Mouse (Mus musculus): Measurements from ENCODE around the gene Rbm20. TPM values are rescaled to one million over a fixed set of nuclear protein-coding genes. Genes with fewer than 3 reads are reported as not detected.

Gene Rbm20
- polyA plus RNA-seq, 1 experiment from 2014 or later, result 2.7 TPM

DNA sequence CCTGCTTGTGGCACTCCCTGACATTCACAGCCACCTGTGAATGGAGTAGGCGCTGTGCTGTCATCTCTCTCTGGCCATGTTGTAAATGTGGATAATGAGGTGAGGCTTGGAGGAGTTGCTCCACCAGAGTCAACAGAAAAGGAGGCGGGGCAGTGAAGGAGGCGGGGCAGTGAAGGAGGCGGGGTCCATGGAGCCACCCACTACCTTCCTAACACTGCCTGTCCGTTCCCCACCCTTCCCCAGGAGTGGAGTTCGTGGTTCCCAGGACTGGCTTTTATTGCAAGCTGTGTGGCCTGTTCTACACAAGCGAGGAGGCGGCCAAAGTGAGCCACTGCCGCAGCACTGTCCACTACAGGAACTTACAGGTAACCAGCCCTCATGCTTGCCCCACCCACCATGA, 182.0 kb downstream of the Rbm20 start:
- 12% methylated on average over 9 of the region's 9 CpGs for WGBS
- no peak overlapping the region for H3K4me2 ChIP-seq (ENCODE audit: low read depth, severe bottlenecking)
- H3K36me3 ChIP-seq (ENCODE audit: control insufficient read depth, insufficient read depth, low read length), result no peaks in the 10 kb centered on the region
- no peaks in the 10 kb centered on the region for H3K9me3 ChIP-seq (ENCODE audit: control insufficient read depth, low read length)
- H3K27ac ChIP-seq (replicated peaks; ENCODE audit: low read depth, low read length), result no peak overlapping the region
- H3K9ac ChIP-seq (ENCODE audit: low read length), result no peak overlapping the region
- no peak overlapping the region for H3K4me3 ChIP-seq (ENCODE audit: low read depth, low read length)
- no peaks in the 10 kb centered on the region for H3K27me3 ChIP-seq (ENCODE audit: control insufficient read depth, insufficient read depth, low read length)
- H3K4me1 ChIP-seq (ENCODE audit: control insufficient read depth, insufficient read depth, low read length), result peaks cover 2% of the 10 kb centered on the region; the same call in 1 of the 2 replicates
- peak; percentile 61 for DNase-seq (ENCODE audit: low spot score)
- peak; percentile 19; the same call in 1 of the 2 replicates for ATAC-seq (ENCODE audit: insufficient number of reproducible peaks, low FRiP score, low TSS enrichment, low read depth)

DNA sequence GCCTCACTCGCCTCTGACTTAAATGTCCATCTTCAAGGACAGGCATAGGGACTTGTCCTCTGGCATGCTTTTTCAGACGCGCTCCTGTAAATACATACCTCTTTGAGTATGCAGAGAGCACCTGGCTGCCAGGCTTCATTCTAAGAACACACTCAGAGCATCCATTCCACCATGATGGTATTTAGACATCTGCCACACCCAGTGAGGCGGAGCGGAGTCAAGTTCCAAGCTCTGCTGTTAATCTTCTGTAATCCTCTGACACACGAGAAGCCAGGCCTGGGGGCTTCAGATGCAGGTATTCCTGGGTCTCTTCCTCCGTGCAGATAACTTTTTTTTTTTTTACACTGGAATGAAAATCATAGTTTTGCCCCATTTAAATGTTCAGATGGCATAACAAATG, 182.5 kb downstream of the Rbm20 start:
- H3K36me3 ChIP-seq (ENCODE audit: control insufficient read depth, insufficient read depth, low read length), result no peaks in the 10 kb centered on the region

DNA sequence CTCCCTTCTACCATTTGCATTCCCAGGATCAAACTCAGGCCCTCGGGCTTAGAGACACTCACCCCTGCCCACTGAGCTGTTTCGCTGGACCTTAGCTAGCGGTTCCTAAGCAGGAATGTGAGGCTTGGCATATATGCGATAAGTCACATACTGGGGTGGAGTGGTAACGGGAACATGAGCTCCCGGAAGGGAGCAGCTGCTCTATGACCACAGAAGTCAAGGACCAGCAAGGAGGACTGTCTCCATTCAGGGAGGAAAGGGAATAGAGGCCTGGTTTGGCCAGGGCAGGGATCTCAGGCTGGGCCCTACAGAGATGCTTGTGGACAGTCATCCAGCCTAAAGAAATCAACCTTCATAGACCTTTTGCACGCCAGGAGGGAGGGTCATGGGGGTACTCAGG, 184.2 kb downstream of the Rbm20 start:
- Histone ChIP-seq H3K9me3 (ENCODE audit: control insufficient read depth, low read length) (no peaks in the 10 kb centered on the region), H3K9ac (ENCODE audit: low read length) (no peak overlapping the region), H3K4me2 (ENCODE audit: low read depth, severe bottlenecking) (no peak overlapping the region), H3K4me1 (ENCODE audit: control insufficient read depth, insufficient read depth, low read length) (peaks cover 2% of the 10 kb centered on the region; the same call in 1 of the 2 replicates), H3K4me3 (ENCODE audit: low read depth, low read length) (no peak overlapping the region), H3K36me3 (ENCODE audit: control insufficient read depth, insufficient read depth, low read length) (no peaks in the 10 kb centered on the region), H3K27ac (replicated peaks; ENCODE audit: low read depth, low read length) (no peak overlapping the region), H3K27me3 (ENCODE audit: control insufficient read depth, insufficient read depth, low read length) (no peaks in the 10 kb centered on the region)
- DNase-seq (ENCODE audit: low spot score), result no peak
- no peak for ATAC-seq (ENCODE audit: insufficient number of reproducible peaks, low FRiP score, low TSS enrichment, low read depth)
- WGBS, result 87% methylated on average over 7 of the region's 7 CpGs

More for the DNA sequence above, 182.5 kb downstream of the Rbm20 start:
- Histone ChIP-seq H3K4me2 (ENCODE audit: low read depth, severe bottlenecking) (no peak overlapping the region), H3K4me1 (ENCODE audit: control insufficient read depth, insufficient read depth, low read length) (peaks cover 2% of the 10 kb centered on the region; the same call in 1 of the 2 replicates), H3K4me3 (ENCODE audit: low read depth, low read length) (no peak overlapping the region), H3K9ac (ENCODE audit: low read length) (no peak overlapping the region), H3K27ac (replicated peaks; ENCODE audit: low read depth, low read length) (no peak overlapping the region), H3K9me3 (ENCODE audit: control insufficient read depth, low read length) (no peaks in the 10 kb centered on the region), H3K27me3 (ENCODE audit: control insufficient read depth, insufficient read depth, low read length) (no peaks in the 10 kb centered on the region)
- ATAC-seq (ENCODE audit: insufficient number of reproducible peaks, low FRiP score, low TSS enrichment, low read depth) (no peak), DNase-seq (ENCODE audit: low spot score) (no peak)
- 44% methylated on average over 7 of the region's 7 CpGs for WGBS

DNA sequence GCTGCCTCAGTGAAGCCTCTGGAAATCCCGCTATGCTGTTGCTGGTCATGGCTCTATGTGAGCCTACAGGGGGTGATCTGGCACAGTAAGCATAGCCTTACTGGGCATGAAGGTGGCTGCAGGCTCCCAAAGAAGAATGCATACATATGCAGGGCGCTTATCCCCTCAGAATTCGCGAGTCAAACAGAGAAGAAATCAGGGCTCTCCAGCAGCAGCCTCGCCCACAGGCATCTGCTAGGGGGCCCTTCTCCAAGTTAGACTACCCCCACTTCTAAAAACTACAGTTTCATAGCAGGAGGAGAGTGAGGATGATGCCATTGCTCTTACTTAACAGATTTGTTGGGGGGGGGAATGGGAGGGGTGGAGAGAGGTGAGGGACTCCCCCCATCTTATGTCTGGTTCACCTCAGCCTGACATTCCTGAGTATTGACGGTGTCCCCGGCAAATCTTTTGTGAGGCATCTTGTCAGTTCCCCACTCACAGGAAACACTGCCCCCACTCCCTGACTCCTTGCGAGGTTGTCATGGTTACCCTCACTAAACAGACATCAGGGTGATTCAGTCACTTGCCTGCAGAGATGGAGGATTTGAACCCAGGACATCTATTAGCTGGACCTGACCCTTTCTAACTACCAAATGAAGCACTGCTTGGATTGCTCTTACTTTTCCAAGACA, 185.6 kb downstream of the Rbm20 start:
- ATAC-seq (ENCODE audit: insufficient number of reproducible peaks, low FRiP score, low TSS enrichment, low read depth) (no peak), DNase-seq (ENCODE audit: low spot score) (no peak)
- no peaks in the 10 kb centered on the region for H3K27me3 ChIP-seq (ENCODE audit: control insufficient read depth, insufficient read depth, low read length)
- 79% methylated on average over 8 of the region's 8 CpGs for whole genome bisulfite sequencing
- no peaks in the 10 kb centered on the region for H3K36me3 ChIP-seq (ENCODE audit: control insufficient read depth, insufficient read depth, low read length)
- peaks cover 2% of the 10 kb centered on the region; the same call in 1 of the 2 replicates for H3K4me1 ChIP-seq (ENCODE audit: control insufficient read depth, insufficient read depth, low read length)
- H3K9me3 ChIP-seq (ENCODE audit: control insufficient read depth, low read length), result no peaks in the 10 kb centered on the region
- H3K27ac ChIP-seq (replicated peaks; ENCODE audit: low read depth, low read length), result no peak overlapping the region
- H3K9ac ChIP-seq (ENCODE audit: low read length), result no peak overlapping the region
- no peak overlapping the region for H3K4me2 ChIP-seq (ENCODE audit: low read depth, severe bottlenecking)
- no peak overlapping the region for H3K4me3 ChIP-seq (ENCODE audit: low read depth, low read length)

DNA sequence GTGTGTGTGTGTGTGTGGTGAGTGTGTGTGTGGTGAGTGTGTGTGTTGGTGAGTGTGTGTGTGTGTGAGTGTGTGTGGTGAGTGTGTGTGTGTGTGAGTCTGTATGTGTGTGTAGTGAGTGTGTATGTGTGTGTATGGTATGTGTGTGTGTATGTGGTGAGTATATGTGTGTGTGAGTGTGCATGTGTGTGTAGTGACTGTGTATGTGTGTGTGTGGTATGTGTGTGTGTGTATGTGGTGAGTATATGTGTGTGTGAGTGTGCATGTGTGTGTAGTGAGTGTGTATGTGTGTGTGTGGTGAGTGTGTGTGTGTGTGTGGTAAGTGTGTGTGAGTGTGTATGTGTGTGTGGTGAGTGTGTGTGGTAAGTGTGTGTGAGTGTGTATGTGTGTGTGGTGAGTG, 190.1 kb downstream of the Rbm20 start:
- Histone ChIP-seq H3K36me3 (ENCODE audit: control insufficient read depth, insufficient read depth, low read length) (no peaks in the 10 kb centered on the region), H3K4me3 (ENCODE audit: low read depth, low read length) (no peak overlapping the region), H3K9ac (ENCODE audit: low read length) (no peak overlapping the region), H3K9me3 (ENCODE audit: control insufficient read depth, low read length) (no peaks in the 10 kb centered on the region), H3K27ac (replicated peaks; ENCODE audit: low read depth, low read length) (no peak overlapping the region), H3K4me2 (ENCODE audit: low read depth, severe bottlenecking) (no peak overlapping the region), H3K4me1 (ENCODE audit: control insufficient read depth, insufficient read depth, low read length) (no peaks in the 10 kb centered on the region), H3K27me3 (ENCODE audit: control insufficient read depth, insufficient read depth, low read length) (no peaks in the 10 kb centered on the region)
- ATAC-seq (ENCODE audit: insufficient number of reproducible peaks, low FRiP score, low TSS enrichment, low read depth) (no peak), DNase-seq (ENCODE audit: low spot score) (no peak)

DNA sequence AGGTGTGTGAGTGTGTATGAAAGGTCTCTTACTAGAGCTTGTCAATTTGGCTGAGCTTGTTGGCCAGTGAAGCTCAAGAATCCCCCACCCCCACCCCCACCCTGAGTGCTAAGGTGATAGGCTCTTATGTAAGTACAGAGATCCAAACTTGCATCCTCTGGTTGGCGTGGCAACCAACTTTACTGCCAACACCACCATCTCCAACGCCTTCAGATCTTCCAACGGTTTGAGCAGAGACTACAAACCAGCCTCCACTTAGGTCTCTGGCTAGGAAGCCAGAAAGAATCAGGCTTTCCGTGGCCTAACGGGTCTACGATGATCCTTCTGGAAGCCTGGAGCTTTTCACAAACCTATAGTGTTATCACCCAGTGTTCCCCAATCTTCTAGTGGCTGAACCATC, 191.0 kb downstream of the Rbm20 start:
- WGBS, result 79% methylated on average over 6 of the region's 6 CpGs
- no peak overlapping the region for H3K9ac ChIP-seq (ENCODE audit: low read length)
- H3K27ac ChIP-seq (replicated peaks; ENCODE audit: low read depth, low read length), result no peak overlapping the region
- DNase-seq (ENCODE audit: low spot score) (no peak), ATAC-seq (ENCODE audit: insufficient number of reproducible peaks, low FRiP score, low TSS enrichment, low read depth) (no peak)
- no peaks in the 10 kb centered on the region for H3K4me1 ChIP-seq (ENCODE audit: control insufficient read depth, insufficient read depth, low read length)
- H3K4me3 ChIP-seq (ENCODE audit: low read depth, low read length), result no peak overlapping the region
- no peaks in the 10 kb centered on the region for H3K9me3 ChIP-seq (ENCODE audit: control insufficient read depth, low read length)
- H3K27me3 ChIP-seq (ENCODE audit: control insufficient read depth, insufficient read depth, low read length), result no peaks in the 10 kb centered on the region
- H3K4me2 ChIP-seq (ENCODE audit: low read depth, severe bottlenecking), result no peak overlapping the region
- H3K36me3 ChIP-seq (ENCODE audit: control insufficient read depth, insufficient read depth, low read length), result no peaks in the 10 kb centered on the region

DNA sequence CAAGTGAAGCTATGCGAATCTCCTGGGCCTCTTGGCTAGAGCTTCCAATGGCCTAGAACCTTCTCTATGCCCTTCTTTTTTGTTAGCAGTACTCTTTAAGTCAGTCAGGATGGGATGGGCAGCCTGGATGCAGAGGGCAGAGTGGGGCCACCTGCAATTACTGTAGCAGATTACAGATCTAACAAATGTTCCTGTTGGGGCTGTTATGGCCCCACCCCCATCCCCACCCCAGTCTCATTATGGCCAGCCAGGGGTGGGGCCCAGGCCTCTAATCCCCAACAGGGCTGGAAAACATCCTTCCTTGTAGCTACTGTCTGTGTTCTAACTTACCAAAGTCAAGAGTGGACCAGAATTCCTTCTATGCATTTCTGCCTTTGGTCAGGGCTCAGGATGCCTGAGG, 191.7 kb downstream of the Rbm20 start:
- no peaks in the 10 kb centered on the region for H3K36me3 ChIP-seq (ENCODE audit: control insufficient read depth, insufficient read depth, low read length)

DNA sequence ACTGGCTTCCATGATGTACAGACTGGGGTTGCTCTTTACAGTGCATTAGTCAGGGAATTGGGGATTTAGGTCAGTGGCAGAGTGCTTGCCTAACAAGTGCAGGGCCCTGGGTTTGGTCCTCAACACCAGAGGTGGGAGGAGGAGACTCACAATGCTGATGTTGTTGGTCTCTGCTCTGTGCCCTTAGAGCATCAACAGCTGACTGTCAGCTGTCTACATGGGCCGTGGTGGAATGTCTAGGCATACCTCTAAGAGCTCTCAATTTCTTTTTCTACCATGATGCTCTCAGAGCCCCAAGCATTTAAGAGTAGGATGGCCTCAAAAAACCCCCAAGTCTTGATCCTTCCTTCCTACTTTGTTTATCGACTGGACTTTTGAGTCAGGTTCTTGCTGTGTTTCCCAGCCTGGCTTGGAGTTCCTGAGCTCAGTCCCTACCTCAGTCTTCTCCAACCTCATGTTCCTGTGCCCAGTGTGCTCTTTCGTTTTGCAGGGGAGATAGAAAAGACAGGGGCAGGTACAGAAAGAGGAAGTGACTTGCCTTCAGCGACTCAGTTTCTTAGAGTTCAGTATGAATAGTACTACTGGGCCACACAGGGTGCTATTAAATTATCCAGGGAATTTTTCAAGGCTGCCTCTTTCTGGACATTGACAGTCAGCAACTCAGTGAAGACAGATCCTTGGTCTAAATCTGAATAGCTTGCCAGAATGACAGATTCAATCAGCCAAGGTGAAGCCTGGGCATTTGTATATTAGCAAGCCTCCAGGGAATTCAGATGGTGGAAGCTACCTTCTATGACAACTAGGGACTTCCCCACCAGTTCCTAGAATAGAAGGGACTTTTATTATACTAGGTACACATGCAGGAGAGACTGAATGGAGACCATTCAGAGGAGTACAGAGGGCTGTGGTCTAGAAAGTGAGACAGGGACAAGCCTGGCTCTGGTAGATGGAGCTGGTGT, 192.6 kb downstream of the Rbm20 start:
- Histone ChIP-seq H3K4me2 (ENCODE audit: low read depth, severe bottlenecking) (no peak overlapping the region), H3K27ac (replicated peaks; ENCODE audit: low read depth, low read length) (no peak overlapping the region), H3K9ac (ENCODE audit: low read length) (no peak overlapping the region), H3K36me3 (ENCODE audit: control insufficient read depth, insufficient read depth, low read length) (no peaks in the 10 kb centered on the region), H3K9me3 (ENCODE audit: control insufficient read depth, low read length) (no peaks in the 10 kb centered on the region), H3K4me1 (ENCODE audit: control insufficient read depth, insufficient read depth, low read length) (no peaks in the 10 kb centered on the region), H3K4me3 (ENCODE audit: low read depth, low read length) (no peak overlapping the region), H3K27me3 (ENCODE audit: control insufficient read depth, insufficient read depth, low read length) (no peaks in the 10 kb centered on the region)
- DNase-seq (ENCODE audit: low spot score) (no peak), ATAC-seq (ENCODE audit: insufficient number of reproducible peaks, low FRiP score, low TSS enrichment, low read depth) (no peak)
- WGBS, result 80% methylated on average over 4 of the region's 4 CpGs

More for the DNA sequence above, 191.7 kb downstream of the Rbm20 start:
- no peak overlapping the region for H3K4me3 ChIP-seq (ENCODE audit: low read depth, low read length)
- no peak overlapping the region for H3K4me2 ChIP-seq (ENCODE audit: low read depth, severe bottlenecking)
- no peaks in the 10 kb centered on the region for H3K27me3 ChIP-seq (ENCODE audit: control insufficient read depth, insufficient read depth, low read length)
- no peaks in the 10 kb centered on the region for H3K4me1 ChIP-seq (ENCODE audit: control insufficient read depth, insufficient read depth, low read length)
- H3K9me3 ChIP-seq (ENCODE audit: control insufficient read depth, low read length), result no peaks in the 10 kb centered on the region
- no peak overlapping the region for H3K9ac ChIP-seq (ENCODE audit: low read length)
- ATAC-seq (ENCODE audit: insufficient number of reproducible peaks, low FRiP score, low TSS enrichment, low read depth) (no peak), DNase-seq (ENCODE audit: low spot score) (no peak)
- 97% methylated on average over 1 of the region's 1 CpGs for WGBS
- H3K27ac ChIP-seq (replicated peaks; ENCODE audit: low read depth, low read length), result no peak overlapping the region

All from limb, embryonic 11.5 days (tissue).